Mouse (Mus musculus): ENCODE data around the gene Klhl3. TPM values are rescaled to one million over a fixed set of nuclear protein-coding genes. Genes with fewer than 3 reads are reported as not detected.

Klhl3 gene
- polyA plus RNA-seq (2012; rRNA removed) = 24.8 and 28.1 TPM in 2 replicates

GRCm38 (mm10) chr13:58113061-58113900, at the start of gene Klhl3:
Gene Klhl3 (minus strand): TSS chr13:58113592.
- peak within 1 kb of the TSS; percentile 87 for H3K27ac ChIP-seq (ENCODE audit: insufficient read depth, low read length)
- peaks cover 2% of the 10 kb centered on the region; the same call in 1 of the 2 replicates for H3K4me1 ChIP-seq (ENCODE audit: control insufficient read depth, insufficient read depth, low read length)
- peak; percentile 16; the same call in 1 of the 2 replicates for TF ChIP-seq CTCF (IDR thresholded peaks at IDR 0.05; ENCODE audit: extremely low read depth, insufficient read depth, low read length)
- TF ChIP-seq POLR2A (IDR thresholded peaks at IDR 0.05; ENCODE audit: extremely low read depth, insufficient read depth, low read length) = peak; percentile 67
- H3K4me3 ChIP-seq (ENCODE audit: insufficient read depth, low read length) = peak within 1 kb of the TSS; percentile 94

- Histone ChIP-seq H3K27ac (ENCODE audit: insufficient read depth, low read length) (no peak overlapping the region), H3K4me1 (ENCODE audit: control insufficient read depth, insufficient read depth, low read length) (peaks cover 2% of the 10 kb centered on the region; the same call in 1 of the 2 replicates), H3K4me3 (ENCODE audit: insufficient read depth, low read length) (no peak overlapping the region)
- TF ChIP-seq POLR2A (IDR thresholded peaks at IDR 0.05; ENCODE audit: extremely low read depth, insufficient read depth, low read length) (no peak), CTCF (IDR thresholded peaks at IDR 0.05; ENCODE audit: extremely low read depth, insufficient read depth, low read length) (no peak)
Observed at GRCm38 (mm10) chr13:58160761-58161160, 47.4 kb upstream of the Klhl3 start.

GRCm38 (mm10) chr13:58158099-58158912, 44.9 kb upstream of the Klhl3 start:
- H3K27ac ChIP-seq (ENCODE audit: insufficient read depth, low read length) = no peak overlapping the region
- peaks cover 2% of the 10 kb centered on the region; the same call in 1 of the 2 replicates for H3K4me1 ChIP-seq (ENCODE audit: control insufficient read depth, insufficient read depth, low read length)
- peak overlapping the region; percentile 46 for H3K4me3 ChIP-seq (ENCODE audit: insufficient read depth, low read length)
- TF ChIP-seq POLR2A (IDR thresholded peaks at IDR 0.05; ENCODE audit: extremely low read depth, insufficient read depth, low read length) (no peak), CTCF (IDR thresholded peaks at IDR 0.05; ENCODE audit: extremely low read depth, insufficient read depth, low read length) (peak; percentile 98)

- peak within 1 kb of the TSS; percentile 62; the same call in 1 of the 2 replicates for H3K27ac ChIP-seq (ENCODE audit: insufficient read depth, low read length)
- peak within 1 kb of the TSS; percentile 46 for H3K4me3 ChIP-seq (ENCODE audit: insufficient read depth, low read length)
- TF ChIP-seq POLR2A (IDR thresholded peaks at IDR 0.05; ENCODE audit: extremely low read depth, insufficient read depth, low read length) = peak; percentile 72
- TF ChIP-seq CTCF (IDR thresholded peaks at IDR 0.05; ENCODE audit: extremely low read depth, insufficient read depth, low read length) = no peak
- peaks cover 2% of the 10 kb centered on the region; the same call in 1 of the 2 replicates for H3K4me1 ChIP-seq (ENCODE audit: control insufficient read depth, insufficient read depth, low read length)
Observed at GRCm38 (mm10) chr13:58157447-58158098, 44.2 kb upstream of the Klhl3 start, which contains the start of gene Idnk. Gene Idnk (plus strand): TSS chr13:58157649.

- Histone ChIP-seq H3K27ac (ENCODE audit: insufficient read depth, low read length) (no peak overlapping the region), H3K4me3 (ENCODE audit: insufficient read depth, low read length) (peak overlapping the region; percentile 46), H3K4me1 (ENCODE audit: control insufficient read depth, insufficient read depth, low read length) (peaks cover 2% of the 10 kb centered on the region; the same call in 1 of the 2 replicates)
- TF ChIP-seq POLR2A (IDR thresholded peaks at IDR 0.05; ENCODE audit: extremely low read depth, insufficient read depth, low read length) (no peak), CTCF (IDR thresholded peaks at IDR 0.05; ENCODE audit: extremely low read depth, insufficient read depth, low read length) (no peak)
Observed at GRCm38 (mm10) chr13:58157036-58157435, 43.6 kb upstream of the Klhl3 start.

- Histone ChIP-seq H3K4me3 (ENCODE audit: insufficient read depth, low read length) (no peak overlapping the region), H3K4me1 (ENCODE audit: control insufficient read depth, insufficient read depth, low read length) (peaks cover 2% of the 10 kb centered on the region; the same call in 1 of the 2 replicates), H3K27ac (ENCODE audit: insufficient read depth, low read length) (no peak overlapping the region)
- no peak for TF ChIP-seq CTCF (IDR thresholded peaks at IDR 0.05; ENCODE audit: extremely low read depth, insufficient read depth, low read length)
- no peak for TF ChIP-seq POLR2A (IDR thresholded peaks at IDR 0.05; ENCODE audit: extremely low read depth, insufficient read depth, low read length)
Observed at GRCm38 (mm10) chr13:58156031-58156430, 42.6 kb upstream of the Klhl3 start.

GRCm38 (mm10) chr13:58150442-58150841, 37.0 kb upstream of the Klhl3 start:
- H3K4me1 ChIP-seq (ENCODE audit: control insufficient read depth, insufficient read depth, low read length) = no peaks in the 10 kb centered on the region
- no peak overlapping the region for H3K27ac ChIP-seq (ENCODE audit: insufficient read depth, low read length)
- no peak for TF ChIP-seq CTCF (IDR thresholded peaks at IDR 0.05; ENCODE audit: extremely low read depth, insufficient read depth, low read length)
- TF ChIP-seq POLR2A (IDR thresholded peaks at IDR 0.05; ENCODE audit: extremely low read depth, insufficient read depth, low read length) = no peak
- H3K4me3 ChIP-seq (ENCODE audit: insufficient read depth, low read length) = no peak overlapping the region

- H3K27ac ChIP-seq (ENCODE audit: insufficient read depth, low read length) = no peak overlapping the region
- no peak overlapping the region for H3K4me3 ChIP-seq (ENCODE audit: insufficient read depth, low read length)
- TF ChIP-seq CTCF (IDR thresholded peaks at IDR 0.05; ENCODE audit: extremely low read depth, insufficient read depth, low read length) (no peak), POLR2A (IDR thresholded peaks at IDR 0.05; ENCODE audit: extremely low read depth, insufficient read depth, low read length) (no peak)
- H3K4me1 ChIP-seq (ENCODE audit: control insufficient read depth, insufficient read depth, low read length) = no peaks in the 10 kb centered on the region
Observed at GRCm38 (mm10) chr13:58149629-58150028, 36.2 kb upstream of the Klhl3 start.
